ENCODE assay signal across 8 mouse cellular contexts in the genomic region with DNA sequence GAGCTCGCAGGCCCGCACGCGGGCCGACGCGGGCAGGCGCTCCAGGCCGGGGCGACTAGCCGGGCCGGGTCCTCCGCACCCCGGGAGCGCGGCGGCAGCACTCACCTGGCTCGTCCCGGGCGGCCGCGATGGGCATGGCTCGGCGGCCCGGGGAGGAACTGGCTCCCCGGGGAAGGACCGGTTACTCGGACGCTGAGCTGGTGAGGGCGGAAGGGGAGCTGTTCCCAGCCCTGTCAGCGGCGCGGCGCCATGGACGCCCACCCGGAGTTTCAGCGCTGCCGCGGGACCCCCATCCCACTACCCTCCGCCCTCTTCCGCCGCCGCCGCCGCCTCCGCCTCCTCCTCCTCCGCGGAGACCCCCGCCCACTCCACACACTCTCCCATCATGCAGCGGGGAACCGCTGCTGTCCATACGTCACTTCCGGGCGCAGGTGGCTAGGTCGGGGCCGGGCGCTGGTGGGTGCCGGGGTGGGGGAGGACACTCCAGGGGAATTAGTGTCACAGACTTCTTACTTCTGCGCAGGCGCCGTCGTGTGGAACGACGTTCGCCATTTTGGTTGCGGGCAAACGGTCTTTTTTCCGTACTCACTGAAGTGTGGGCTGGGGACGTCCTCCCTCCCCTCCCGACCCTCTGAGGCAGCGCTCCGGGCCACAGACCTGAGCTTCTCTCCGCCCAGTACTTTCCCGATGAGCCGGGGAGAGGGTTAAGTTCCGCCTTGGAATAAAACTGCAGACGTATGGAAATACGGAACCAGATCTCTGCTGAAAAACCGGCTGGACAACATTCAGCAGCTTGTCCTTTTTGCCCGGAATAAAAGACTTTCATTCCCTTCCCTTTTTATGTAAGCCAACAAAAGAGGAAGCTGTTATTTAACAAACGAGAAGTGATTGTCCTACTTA. TPM values are rescaled to one million over a fixed set of nuclear protein-coding genes. Genes with fewer than 3 reads are reported as not detected.
A peak's percentile ranks its signal among the peaks of the same experiment; 100 is the strongest.
DNase-seq lines count a peak whose midpoint lies in the region; ATAC-seq lines count a peak whose summit lies in the region.

A gene (minus strand): TSS at position 389 of the 900 bp plus-strand sequence.

- peak within 1 kb of the TSS; percentile 91 for H3K4me3 ChIP-seq in intestine, embryonic 14.5 days (ENCODE audit: low read depth, low read length)

- no peaks in the 10 kb centered on the region for H3K36me3 ChIP-seq in intestine, embryonic 14.5 days (ENCODE audit: control insufficient read depth, insufficient read depth, low read length)

- H3K9me3 ChIP-seq in intestine, embryonic 14.5 days (ENCODE audit: control insufficient read depth, low read length) = no peaks in the 10 kb centered on the region

- peak; percentile 99 for ATAC-seq in intestine, embryonic 14.5 days (replicated peaks; ENCODE audit: low FRiP score, low TSS enrichment, low read depth)

- peak; percentile 93 to 94 for DNase-seq in adrenal gland, adult 18-20 months (ENCODE audit: low spot score in 2 of 2)
- DNase-seq in embryo, embryonic 11 days = peak; percentile 100
- DNase-seq in gastrocnemius, postnatal 25 days = peak; percentile 98
- peak; percentile 96 for DNase-seq in intestine, embryonic 14.5 days (ENCODE audit: low spot score)
- DNase-seq in left cerebral cortex, postnatal 14 days (ENCODE audit: low spot score in 2 of 2) = peak; percentile 98
- DNase-seq in mesoderm, embryonic 11.5 days (ENCODE audit: low read depth, low spot score) = peak; percentile 99
- DNase-seq in right cerebral cortex, postnatal 36 days (ENCODE audit: low spot score in 2 of 2) = peak; percentile 95
- peak; percentile 100 for DNase-seq in yolk sac, embryonic 10.5 days (ENCODE audit: low spot score)

- peak within 1 kb of the TSS; percentile 83 for H3K9ac ChIP-seq in intestine, embryonic 14.5 days (ENCODE audit: low read length)

- H3K27me3 ChIP-seq in intestine, embryonic 14.5 days (replicated peaks; ENCODE audit: control insufficient read depth, insufficient read depth, low read length) = no peaks in the 10 kb centered on the region

- H3K27ac ChIP-seq in intestine, embryonic 14.5 days (ENCODE audit: low read depth) = peak within 1 kb of the TSS; percentile 94

- H3K4me1 ChIP-seq in intestine, embryonic 14.5 days (replicated peaks; ENCODE audit: control insufficient read depth, insufficient read depth, low read length) = 0 out of 2 replicates have a peak, but pooled peaks cover 4% of the 10 kb centered on the region

- under 1% methylated on average over 61 of the region's 81 CpGs for WGBS in intestine, embryonic 14.5 days

- intact Hi-C loops in left cerebral cortex, postnatal 14 days (cut with DNase I) = loop anchor here (5.0 kb wide), 3 partner anchors 176 to 284 kb away; a partner anchor contains a TSS

- peak within 1 kb of the TSS; percentile 87 for H3K4me2 ChIP-seq in intestine, embryonic 14.5 days (ENCODE audit: low read length)

RNA-seq across cellular contexts. Expression of the gene that starts here (rescaled TPM):
- 10 to 100 TPM; 46.0 to 56.2 TPM for total RNA-seq in adrenal gland, adult 18-20 months (2021)
- total RNA-seq in gastrocnemius, postnatal 25 days (2021) = 10 to 100 TPM; 13.8 to 15.2 TPM
- polyA plus RNA-seq in intestine, embryonic 14.5 days (2014; fragmentation: Nextera tagmentation; extraction: Ambion mirVana) = 21.1 and 25.6 TPM in 2 replicates
- 10 to 100 TPM; 60.3 to 65.3 TPM for total RNA-seq in left cerebral cortex, postnatal 14 days (2021)

Comparison
In these comparisons a context has a peak if more than half of its experiments do, and no peak if none do; other contexts are left out.
1. Peak in every context shown above with its lines: DNase-seq, ATAC-seq, H3K4me3 ChIP-seq and H3K27ac ChIP-seq.